14 mouse cellular contexts compared by ENCODE assay signal in the genomic region with DNA sequence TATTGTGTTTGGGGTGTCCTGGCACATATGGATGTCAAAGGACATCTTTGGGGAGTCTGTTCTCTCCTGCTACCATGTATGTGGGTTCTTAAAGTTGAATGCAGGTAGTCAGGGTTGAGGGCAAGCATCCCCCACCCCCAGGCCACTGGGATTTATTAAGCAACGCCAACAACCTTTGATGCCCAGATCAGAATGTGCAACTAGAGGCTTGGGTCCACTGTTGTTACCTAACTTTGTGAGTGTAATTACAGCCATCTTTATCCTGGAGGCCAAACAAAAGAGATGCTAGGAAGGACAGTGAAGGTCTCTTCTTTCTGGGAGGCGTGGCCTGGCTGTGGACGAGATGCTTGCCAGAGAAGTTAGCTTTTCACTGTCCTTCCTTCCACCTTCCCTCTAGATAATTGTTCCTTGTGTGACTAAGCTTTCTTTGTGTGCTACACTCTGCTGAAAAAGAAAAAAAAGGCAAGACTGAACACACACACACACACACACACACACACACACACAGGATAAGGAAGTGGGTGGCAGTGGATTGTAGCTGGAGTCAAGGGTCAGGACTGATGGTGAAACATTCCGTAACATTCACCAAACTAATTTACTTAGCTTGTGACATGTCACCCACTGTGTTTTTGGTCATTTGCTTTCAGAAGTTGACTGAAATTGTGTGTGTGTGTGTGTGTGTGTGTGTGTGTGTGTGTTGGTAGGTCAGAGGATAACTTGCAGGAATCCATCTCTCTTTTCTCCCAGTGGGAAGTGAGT. TPM values are rescaled to one million over a fixed set of nuclear protein-coding genes. Genes with fewer than 3 reads are reported as not detected.
DNase-seq lines count a peak whose midpoint lies in the region; ATAC-seq and TF ChIP-seq lines count a peak whose summit lies in the region.
"Had no signal": no experiment of that assay in that cellular context is flagged by ENCODE, and none has a peak within 500 bp of the region (broad histone marks: within the 10 kb centered on the region; RNA-seq: fewer than 3 reads in every experiment).

No protein-coding gene starts in this region.

- no peak for TF ChIP-seq CTCF in liver, adult 2 months (IDR thresholded peaks at IDR 0.05; ENCODE audit: low read depth, low read length)
- no peak for TF ChIP-seq CTCF in gastrocnemius, adult 2 months (IDR thresholded peaks at IDR 0.05)

- H3K79me2 ChIP-seq in liver, adult 2 months (ENCODE audit: control insufficient read depth, insufficient read depth, low read length) = no peaks in the 10 kb centered on the region

- no peak overlapping the region for H3K9ac ChIP-seq in liver, adult 2 months (ENCODE audit: low read depth, low read length)
- no peak overlapping the region for H3K9ac ChIP-seq in stomach, embryonic 15.5 days
- H3K9ac ChIP-seq: neural tube, embryonic 13.5 days had no signal

- H3K4me3 ChIP-seq in liver, adult 2 months (ENCODE audit: insufficient read depth, low read depth, low read length) = no peak overlapping the region
- peak overlapping the region; percentile 14; the same call in 1 of the 2 replicates for H3K4me3 ChIP-seq in stomach, embryonic 15.5 days (replicated peaks)
- H3K4me3 ChIP-seq in gastrocnemius, adult 2 months = no peak overlapping the region
- H3K4me3 ChIP-seq: limb, embryonic 10.5 days; midbrain, embryonic 10.5 days; neural tube, embryonic 13.5 days had no signal

- WGBS in liver, adult 2 months = 34% methylated on average over 4 of the region's 4 CpGs
- WGBS in stomach, embryonic 15.5 days = 57% methylated on average over 4 of the region's 4 CpGs

- H3K36me3 ChIP-seq in liver, adult 2 months (ENCODE audit: control insufficient read depth, insufficient read depth, low read length) = no peaks in the 10 kb centered on the region
- no peaks in the 10 kb centered on the region for H3K36me3 ChIP-seq in stomach, embryonic 15.5 days
- H3K36me3 ChIP-seq: limb, embryonic 10.5 days; midbrain, embryonic 10.5 days; neural tube, embryonic 13.5 days had no signal

- no peaks in the 10 kb centered on the region; the same call in 1 of the 2 replicates for H3K27me3 ChIP-seq in liver, adult 2 months (ENCODE audit: control insufficient read depth, insufficient read depth, low read length)
- 0 out of 2 replicates have a peak, but pooled peaks cover 10% of the 10 kb centered on the region for H3K27me3 ChIP-seq in stomach, embryonic 15.5 days (replicated peaks)

- ATAC-seq in stomach, embryonic 15.5 days (ENCODE audit: insufficient read depth, low FRiP score, low read depth) = no peak

- peaks cover 10% of the 10 kb centered on the region for H3K4me1 ChIP-seq in liver, adult 2 months (ENCODE audit: control insufficient read depth, insufficient read depth, low read length)
- H3K4me1 ChIP-seq in stomach, embryonic 15.5 days = peaks cover 23% of the 10 kb centered on the region; the same call in 1 of the 2 replicates

- no peak for TF ChIP-seq POLR2A in liver, adult 2 months (IDR thresholded peaks at IDR 0.05; ENCODE audit: extremely low read depth, insufficient read depth, low read length)

- peak overlapping the region; percentile 81 for H3K4me2 ChIP-seq in stomach, embryonic 15.5 days
- H3K4me2 ChIP-seq: neural tube, embryonic 13.5 days had no signal

- intact Hi-C loops in gastrocnemius, adult 2 months (cut with DNase I) = no loop called here

- H3K27ac ChIP-seq in liver, adult 2 months (replicated peaks; ENCODE audit: insufficient read depth, low read depth, low read length) = no peak overlapping the region
- peak overlapping the region; percentile 27; the same call in 1 of the 2 replicates for H3K27ac ChIP-seq in stomach, embryonic 15.5 days
- no peak overlapping the region for H3K27ac ChIP-seq in gastrocnemius, adult 2 months
- H3K27ac ChIP-seq: limb, embryonic 10.5 days; midbrain, embryonic 10.5 days; neural tube, embryonic 13.5 days had no signal

- no peaks in the 10 kb centered on the region for H3K9me3 ChIP-seq in stomach, embryonic 15.5 days
- H3K9me3 ChIP-seq: limb, embryonic 10.5 days; midbrain, embryonic 10.5 days; neural tube, embryonic 13.5 days had no signal

- DNase-seq in liver, adult 2 months (ENCODE audit: extremely low read depth, low read depth, low spot score) = peak; percentile 82
- no peak for DNase-seq in liver
- DNase-seq in adipocyte (ENCODE audit: low spot score) = peak; percentile 80
- peak; percentile 23 for DNase-seq in lung, postnatal 25 days (ENCODE audit: low spot score)
- DNase-seq in right cerebral cortex, postnatal 10 days (ENCODE audit: low spot score in 2 of 2) = no peak
- DNase-seq in embryo, embryonic 9.5 days (ENCODE audit: extremely low spot score) = no peak
- no peak for DNase-seq in gastrocnemius, adult 2 months
- DNase-seq: cerebellum, postnatal 14 days; heart, adult 18-20 months; right cerebral cortex, postnatal 25 days had no signal

RNA-seq across cellular contexts. Expression of gene Fam83f, which starts 1.9 kb away (rescaled TPM):
- 0.28 and 0.67 TPM in 2 replicates for total RNA-seq in liver, adult 2 months (2014; rRNA removed)
- polyA plus RNA-seq in liver, adult 2 months (2012; rRNA removed) = 1.0 and 1.6 TPM in 2 replicates
- 18.7 and 20.7 TPM in 2 replicates for polyA plus RNA-seq in stomach, embryonic 15.5 days (2015; fragmentation: Nextera tagmentation; extraction: Ambion mirVana)
- total RNA-seq in gastrocnemius, adult 2 months (2021) = under 1 TPM in 1 of 2 experiments, not detected in 1; 0.10 TPM

RNA-seq across cellular contexts. Expression of gene Tnrc6b, which starts 37.6 kb away (rescaled TPM):
- 18.2 and 19.7 TPM in 2 replicates for total RNA-seq in liver, adult 2 months (2014; rRNA removed)
- 6.1 and 7.3 TPM in 2 replicates for polyA plus RNA-seq in liver, adult 2 months (2012; rRNA removed)
- polyA plus RNA-seq in stomach, embryonic 15.5 days (2015; fragmentation: Nextera tagmentation; extraction: Ambion mirVana) = 27.4 and 28.5 TPM in 2 replicates
- total RNA-seq in gastrocnemius, adult 2 months (2021) = 10 to 100 TPM; 48.5 to 55.6 TPM

Comparison
In these comparisons a context has a peak if more than half of its experiments do, and no peak if none do; other contexts are left out.
1. DNase-seq: peak in liver, adult 2 months (single experiment), adipocyte (single experiment) and lung, postnatal 25 days (single experiment); none in liver (single experiment), right cerebral cortex, postnatal 10 days (0 of 2), embryo, embryonic 9.5 days (single experiment) and gastrocnemius, adult 2 months (single experiment).